Mouse (Mus musculus) adrenal gland, postnatal 36 days (tissue): ENCODE data around the gene Gfpt1. TPM values are rescaled to one million over a fixed set of nuclear protein-coding genes. Genes with fewer than 3 reads are reported as not detected.

Experiments used
- DNase-seq, 2 experiments: peaks; one replicate each; pipeline ENCODE4 v3.0.0; 2021; ENCODE audit warnings: mixed read lengths in 1 of 2
- total RNA-seq, 2 experiments: library from RNA; stranded (reverse); gene quantifications; 2 replicates each; pipeline ENCODE4 v1.2.3; 2021

Gfpt1 gene
- total RNA-seq, 2 experiments from 2014 or later = 50.3 to 57.9 TPM

DNA sequence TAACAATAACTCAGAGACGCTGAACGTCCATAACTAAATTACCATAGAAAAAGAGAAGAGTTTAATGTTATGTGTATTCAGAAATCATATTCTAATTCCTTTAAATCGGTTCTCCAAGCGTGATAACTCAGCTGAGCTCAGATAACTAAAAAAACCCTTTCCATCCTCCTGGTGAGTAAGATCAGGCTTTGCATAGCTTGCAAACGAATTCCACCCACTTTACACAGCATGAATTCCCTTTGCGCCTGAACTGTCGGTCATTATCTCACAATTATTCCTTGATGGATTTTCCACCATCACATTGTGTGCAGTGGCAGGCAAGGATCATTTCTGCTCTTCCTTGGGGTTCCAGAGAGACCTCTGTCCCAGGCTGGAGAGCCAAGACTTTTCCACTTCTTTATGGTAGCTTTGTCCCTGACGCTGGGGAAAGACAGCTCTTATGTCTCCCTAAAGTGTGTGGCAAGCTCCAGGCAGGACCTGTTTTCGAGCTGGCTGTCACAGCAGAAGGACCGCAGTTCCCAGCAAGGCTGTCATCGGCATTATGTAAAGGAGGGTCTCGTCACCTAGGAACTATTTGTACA, 91.4 kb downstream of the Gfpt1 start:
- DNase-seq = no peak

DNA sequence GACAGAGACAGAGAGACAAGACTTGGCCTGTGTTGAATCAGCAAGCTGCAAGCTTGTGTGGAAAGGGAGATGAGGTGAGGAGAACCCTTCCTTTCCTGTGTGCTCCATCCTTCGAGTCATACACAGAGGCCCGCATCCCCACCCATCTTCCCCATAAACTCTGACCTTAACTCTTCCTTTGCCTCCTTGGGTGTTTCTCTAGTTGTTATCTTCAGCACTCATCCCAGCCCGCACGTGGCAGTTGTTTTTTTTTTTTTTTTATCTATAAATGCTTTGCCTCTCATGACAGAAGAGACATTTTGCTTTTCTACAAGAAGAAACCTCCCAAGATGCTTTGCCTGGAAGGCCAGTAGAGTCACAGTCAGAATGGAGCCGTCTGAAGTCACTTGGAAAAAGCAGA, 95.8 kb downstream of the Gfpt1 start:
- DNase-seq = no peak

DNA sequence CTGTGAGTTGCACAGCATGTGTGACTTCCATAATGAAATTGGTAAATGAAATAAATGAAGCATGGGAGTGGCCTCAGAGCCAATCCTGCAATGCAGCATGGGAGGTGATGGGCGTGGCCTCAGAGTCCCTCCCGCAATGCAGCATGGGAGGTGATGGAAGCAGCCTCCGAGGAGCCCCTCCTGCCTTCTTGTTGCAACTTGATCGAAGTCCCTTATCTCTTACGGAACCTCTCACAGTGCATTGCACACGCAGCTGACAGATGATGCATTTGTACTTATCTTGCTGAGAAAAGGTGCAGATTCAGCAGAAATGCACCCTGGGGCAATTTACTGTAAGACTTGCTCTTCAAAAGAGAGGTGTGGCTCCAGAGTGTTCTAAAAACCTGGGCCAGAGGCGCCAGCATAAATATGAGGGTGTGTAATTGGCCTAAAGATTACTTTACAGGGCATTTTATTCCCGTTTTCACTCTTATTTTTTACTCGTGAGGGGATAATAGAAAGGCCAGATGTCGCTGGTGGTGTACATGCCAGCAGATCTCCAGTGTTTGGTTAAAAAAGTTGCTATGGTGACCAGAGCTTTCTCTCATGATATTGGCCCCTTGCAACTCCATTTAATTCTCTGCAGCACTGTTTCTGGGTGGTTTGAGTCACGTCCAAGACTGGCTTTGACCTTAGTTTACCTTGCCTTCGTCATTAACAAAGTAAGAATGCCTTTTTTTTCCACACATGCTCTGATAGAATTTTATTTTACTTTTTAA, 97.3 kb downstream of the Gfpt1 start:
- no peak for DNase-seq

Other genes with a start within 250 kb of the Gfpt1 start
- 10 to 100 TPM; 62.8 to 72.5 TPM for gene Anxa4, start 249.3 kb upstream of the Gfpt1 start, total RNA-seq
- 100 to 1,000 TPM in 1 of 2 experiments, 10 to 100 TPM in 1; 98.7 to 119 TPM for gene Aak1, start 193.3 kb upstream of the Gfpt1 start, total RNA-seq
- 10 to 100 TPM; 71.5 to 80.4 TPM for gene Nfu1, start 33.6 kb upstream of the Gfpt1 start, total RNA-seq
- gene D6Ertd527e, start 61.9 kb downstream of the Gfpt1 start, total RNA-seq = not detected